Mouse (Mus musculus) hindbrain, embryonic 15.5 days (tissue): Measurements from ENCODE around the gene Kctd15. TPM values are rescaled to one million over a fixed set of nuclear protein-coding genes. Genes with fewer than 3 reads are reported as not detected.

ENCODE experiments used
- ATAC-seq: fragments of 200-750 bp; cut with Nextera tagmentation; 2 replicates; pipeline ENCODE4 v1.8.0; 2017; ENCODE audit warnings: low read depth, moderate number of reproducible peaks, moderate TSS enrichment; ENCODE audit not compliant: low FRiP score
- H3K27ac ChIP-seq: fragments of 300-500 bp; sonication (generic); replicated peaks from 2 replicates; pipeline ENCODE4 v1.5.1; 2015; ENCODE audit warnings: mild to moderate bottlenecking, inconsistent platforms
- H3K27me3 ChIP-seq: fragments of 300-500 bp; sonication (generic); 2 replicates; pipeline ENCODE4 v1.6.1; 2015; ENCODE audit warnings: control low read depth, inconsistent platforms
- H3K36me3 ChIP-seq: fragments of 300-500 bp; sonication (generic); 2 replicates; pipeline ENCODE4 v1.6.1; 2015; ENCODE audit warnings: control low read depth, inconsistent platforms
- H3K4me1 ChIP-seq: fragments of 300-500 bp; sonication (generic); replicated peaks from 2 replicates; pipeline ENCODE4 v1.6.1; 2015; ENCODE audit warnings: control low read depth, inconsistent platforms
- H3K4me2 ChIP-seq: fragments of 300-500 bp; sonication (generic); 2 replicates; pipeline ENCODE4 v1.6.1; 2015; ENCODE audit warnings: moderate library complexity, mild to moderate bottlenecking, inconsistent platforms
- H3K4me3 ChIP-seq: fragments of 300-500 bp; sonication (generic); 2 replicates; pipeline ENCODE4 v1.5.1; 2015; ENCODE audit warnings: mild to moderate bottlenecking, inconsistent platforms
- H3K9ac ChIP-seq: fragments of 300-500 bp; sonication (generic); 2 replicates; pipeline ENCODE4 v1.6.1; 2015; ENCODE audit warnings: inconsistent platforms
- H3K9me3 ChIP-seq: fragments of 300-500 bp; sonication (generic); 2 replicates; pipeline ENCODE4 v1.6.1; 2016; ENCODE audit warnings: control low read depth, inconsistent platforms
- WGBS: fragments of 180-500 bp; shearing (Covaris S2); methylation state at CpG from one replicate; pipeline ENCODE4 v1.1.7; 2015; 5-methylcytosine and 5-hydroxymethylcytosine counted together
- polyA plus RNA-seq: library from polyadenylated mRNA; unstranded; fragments of >200 nt; fragmentation: Nextera tagmentation; extraction: Ambion mirVana; gene quantifications from 2 replicates; pipeline ENCODE4 v1.2.1, GENCODE M21; 2015

The Kctd15 gene
- polyA plus RNA-seq, 1 experiment from 2014 or later: 24.1 TPM

DNA sequence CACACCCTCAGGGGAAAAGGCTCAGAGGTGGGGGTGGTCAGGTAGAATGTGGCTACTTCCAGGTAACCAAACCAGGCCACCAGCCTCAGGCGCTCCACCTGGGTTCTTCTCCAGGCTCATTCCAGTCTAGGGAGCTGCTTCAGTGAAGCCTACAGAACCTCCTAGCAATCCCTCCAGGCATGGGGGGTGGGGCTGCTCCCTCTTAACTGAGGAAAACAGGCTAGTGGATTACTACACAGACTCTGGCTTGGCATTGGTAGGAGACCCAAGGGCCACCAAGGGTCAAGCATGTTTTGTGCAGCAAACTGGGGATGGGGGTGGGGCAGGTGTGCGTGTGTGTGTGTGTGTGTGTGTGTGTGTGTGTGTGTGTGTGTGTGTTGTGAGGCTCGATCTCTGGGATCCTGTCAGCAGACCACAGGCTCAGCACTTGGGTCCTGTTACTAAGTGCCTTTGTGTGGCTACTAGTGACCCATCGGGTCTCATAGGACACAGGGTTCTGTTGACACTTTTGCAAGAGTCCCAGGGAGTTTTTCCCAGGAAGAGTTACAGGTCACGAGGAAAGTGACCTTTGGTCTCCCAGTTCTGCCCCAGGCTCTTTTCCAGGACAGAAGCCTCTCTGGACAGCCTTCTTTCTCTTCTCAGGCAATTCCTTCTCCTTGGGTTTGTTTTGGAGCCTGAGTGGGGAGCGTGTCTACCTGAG is 3.0 kb upstream of the Kctd15 start:
- no peaks in the 10 kb centered on the region for H3K27me3 ChIP-seq
- no peaks in the 10 kb centered on the region for H3K36me3 ChIP-seq
- WGBS: 84% methylated on average over 5 of the region's 6 CpGs
- H3K4me2 ChIP-seq: no peak overlapping the region
- no peak overlapping the region for H3K9ac ChIP-seq
- no peak overlapping the region for H3K27ac ChIP-seq
- no peaks in the 10 kb centered on the region for H3K9me3 ChIP-seq
- peaks cover 14% of the 10 kb centered on the region for H3K4me1 ChIP-seq
- no peak overlapping the region for H3K4me3 ChIP-seq
- ATAC-seq: no peak

DNA sequence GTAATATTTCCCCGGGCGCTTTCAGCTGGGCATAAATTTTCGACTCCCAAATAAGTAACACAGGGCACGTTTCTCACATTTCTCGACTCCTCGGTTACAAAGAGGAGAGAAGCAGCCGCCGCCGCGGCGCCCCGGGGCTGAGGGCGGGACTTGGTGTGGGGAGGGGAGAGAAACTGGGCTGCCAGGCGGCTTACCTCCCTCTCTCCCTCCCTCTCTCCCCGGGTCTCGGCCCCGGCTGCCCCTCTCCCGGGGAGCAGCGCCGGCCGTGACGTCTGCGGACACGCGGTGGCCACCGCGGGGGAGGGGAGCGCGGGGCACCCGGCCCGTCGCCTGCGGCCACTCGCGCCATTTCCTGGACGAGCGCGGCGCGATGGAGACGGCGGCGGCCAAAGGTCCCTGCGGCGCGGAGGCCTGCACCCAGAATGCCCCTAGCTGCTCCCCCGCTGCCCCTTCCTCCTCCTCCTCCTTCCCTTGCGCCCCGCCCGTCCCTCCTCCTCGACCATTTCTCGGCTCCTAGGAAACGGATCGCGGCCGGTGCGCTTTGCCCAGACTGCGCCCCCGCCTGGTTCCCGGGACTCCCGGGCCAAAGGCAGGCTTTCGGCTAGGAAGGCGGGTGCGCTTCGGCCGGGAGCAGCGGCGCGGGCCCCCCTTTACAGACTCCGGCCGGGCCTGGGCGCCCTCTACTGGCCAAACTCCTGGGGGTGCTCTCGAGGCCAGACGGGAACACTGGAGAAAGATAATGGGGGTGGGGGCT is 1.3 kb downstream of the Kctd15 start:
- WGBS: 0% methylated on average over 42 of the region's 74 CpGs
- Histone ChIP-seq H3K9ac (peak overlapping the region; percentile 93), H3K27me3 (no peaks in the 10 kb centered on the region), H3K4me3 (peak overlapping the region; percentile 80), H3K36me3 (no peaks in the 10 kb centered on the region), H3K27ac (peak overlapping the region; percentile 99), H3K9me3 (no peaks in the 10 kb centered on the region), H3K4me2 (peak overlapping the region; percentile 85), H3K4me1 (peaks cover 30% of the 10 kb centered on the region)
- ATAC-seq: peak; percentile 80

DNA sequence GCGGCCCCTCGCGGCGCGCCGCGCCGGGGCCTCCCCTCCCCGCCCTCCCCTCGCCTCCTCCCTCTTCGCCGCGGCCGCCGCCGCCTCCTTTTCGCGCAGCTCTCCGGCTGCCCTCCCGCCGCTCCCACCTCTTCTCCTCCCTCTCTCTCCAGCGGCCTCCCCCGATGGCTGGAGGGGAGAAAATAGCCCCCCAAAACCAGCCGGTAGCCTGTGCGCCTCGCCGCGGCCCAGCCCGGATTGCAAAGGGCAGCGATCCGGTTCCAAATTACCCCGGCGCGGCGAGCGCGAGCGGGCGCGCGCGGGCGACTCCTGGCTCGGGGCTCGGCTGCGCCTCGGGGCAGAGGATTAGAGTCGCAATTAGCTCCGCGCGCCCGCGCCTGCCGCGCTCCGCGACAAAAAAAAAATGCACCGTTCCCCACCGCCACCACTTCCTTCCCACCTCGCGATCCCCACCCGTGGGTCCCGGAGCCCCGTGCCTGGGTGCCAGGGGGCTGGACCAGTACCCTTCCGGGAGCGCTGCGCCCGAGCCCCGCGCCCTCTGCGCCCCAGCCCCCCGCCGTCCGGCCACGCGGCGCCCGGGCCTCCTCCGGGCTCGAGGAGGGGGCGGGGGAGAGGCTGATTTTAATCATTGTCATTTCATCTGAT is 2.0 kb downstream of the Kctd15 start:
- WGBS: under 1% methylated on average over 56 of the region's 81 CpGs
- H3K9me3 ChIP-seq: no peaks in the 10 kb centered on the region
- peaks cover 5% of the 10 kb centered on the region; the same call in 1 of the 2 replicates for H3K36me3 ChIP-seq
- H3K27me3 ChIP-seq: no peaks in the 10 kb centered on the region
- peak overlapping the region; percentile 93 for H3K9ac ChIP-seq
- H3K4me1 ChIP-seq: peaks cover 34% of the 10 kb centered on the region
- peak; percentile 37 for ATAC-seq
- peak overlapping the region; percentile 99 for H3K27ac ChIP-seq
- peak overlapping the region; percentile 85 for H3K4me2 ChIP-seq
- H3K4me3 ChIP-seq: peak overlapping the region; percentile 80

DNA sequence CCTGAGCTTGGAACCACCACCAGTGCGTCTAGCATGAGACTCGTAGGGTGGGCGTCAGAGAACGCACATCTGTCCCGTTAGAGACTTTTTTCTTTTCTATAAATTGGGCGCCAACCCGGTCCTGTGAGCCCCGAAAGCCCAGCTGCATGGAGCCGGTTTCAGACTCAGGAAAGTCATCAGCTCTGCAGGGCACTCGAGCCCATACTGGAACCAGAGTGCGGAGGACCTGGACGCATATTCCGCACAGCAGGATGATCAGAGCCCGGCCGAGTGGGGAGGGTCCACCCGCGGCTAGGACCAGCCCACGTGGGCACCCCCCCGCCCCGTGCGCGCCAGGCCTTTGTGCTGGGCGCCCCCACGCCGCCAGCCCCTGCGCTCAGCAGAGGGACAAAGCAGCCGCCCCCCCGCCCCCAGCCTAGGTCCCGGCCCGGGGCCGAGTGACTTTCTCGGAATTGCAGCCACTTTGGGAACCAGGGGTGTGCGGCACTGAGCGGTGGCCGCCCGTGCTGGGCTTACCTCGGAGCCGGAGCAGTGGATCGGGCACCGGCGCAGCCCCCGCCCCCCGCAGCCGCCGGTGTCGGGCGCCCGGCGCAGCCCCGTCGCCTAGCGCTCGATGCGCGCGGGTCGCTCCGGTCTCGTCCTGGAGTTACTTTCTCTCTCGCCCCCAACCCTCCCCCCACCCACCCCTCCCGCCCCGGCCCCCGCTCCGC is 2.6 kb downstream of the Kctd15 start:
- H3K4me2 ChIP-seq: peak overlapping the region; percentile 85
- H3K27ac ChIP-seq: peak overlapping the region; percentile 99
- peak; percentile 59 for ATAC-seq
- H3K4me3 ChIP-seq: peak overlapping the region; percentile 80
- no peaks in the 10 kb centered on the region for H3K9me3 ChIP-seq
- H3K4me1 ChIP-seq: peaks cover 41% of the 10 kb centered on the region
- 1% methylated on average over 36 of the region's 64 CpGs for WGBS
- peaks cover 8% of the 10 kb centered on the region; the same call in 1 of the 2 replicates for H3K36me3 ChIP-seq
- peak overlapping the region; percentile 93 for H3K9ac ChIP-seq
- no peaks in the 10 kb centered on the region for H3K27me3 ChIP-seq

DNA sequence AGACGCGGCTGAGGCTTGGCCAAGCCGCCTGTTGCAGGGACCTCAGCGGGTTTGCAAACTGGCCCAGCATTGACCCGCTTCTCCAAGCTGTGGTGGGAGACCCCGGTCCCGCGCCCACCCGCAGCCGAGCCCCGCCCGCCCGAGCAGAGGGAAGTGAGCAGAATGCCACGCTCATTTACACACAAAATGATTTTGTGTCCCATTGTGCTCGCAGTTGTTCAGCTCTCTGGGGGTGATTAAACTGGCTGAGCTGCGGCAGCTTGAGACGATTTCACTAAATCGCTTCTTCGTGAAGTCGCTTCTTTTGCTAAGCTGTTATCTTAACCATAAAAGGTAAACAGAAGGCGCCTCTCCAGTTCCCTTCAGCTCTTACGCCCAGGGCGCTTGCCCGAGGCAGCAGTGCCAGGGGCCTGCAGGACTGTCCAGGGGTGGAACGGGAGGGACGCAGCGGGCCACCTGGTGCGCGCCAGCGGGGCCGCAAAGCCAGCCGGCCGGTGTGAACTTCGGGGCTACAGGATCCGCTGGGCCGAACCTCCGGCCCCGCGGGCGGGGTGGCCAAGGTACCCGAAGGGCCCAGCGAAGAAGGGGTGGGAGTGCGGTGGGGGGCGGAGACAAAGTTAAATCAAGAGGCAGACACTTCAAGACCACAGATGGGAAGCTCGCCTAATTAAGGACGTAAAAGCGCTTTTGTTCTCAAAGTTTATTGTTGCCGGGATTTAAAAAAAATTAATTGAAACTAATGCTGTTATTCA is 3.6 kb downstream of the Kctd15 start:
- no peaks in the 10 kb centered on the region for H3K27me3 ChIP-seq
- peak overlapping the region; percentile 99 for H3K27ac ChIP-seq
- peak overlapping the region; percentile 93 for H3K9ac ChIP-seq
- H3K9me3 ChIP-seq: no peaks in the 10 kb centered on the region
- ATAC-seq: no peak
- H3K4me1 ChIP-seq: peaks cover 41% of the 10 kb centered on the region
- peak overlapping the region; percentile 80 for H3K4me3 ChIP-seq
- peak overlapping the region; percentile 85 for H3K4me2 ChIP-seq
- WGBS: under 1% methylated on average over 48 of the region's 48 CpGs
- peaks cover 8% of the 10 kb centered on the region for H3K36me3 ChIP-seq

DNA sequence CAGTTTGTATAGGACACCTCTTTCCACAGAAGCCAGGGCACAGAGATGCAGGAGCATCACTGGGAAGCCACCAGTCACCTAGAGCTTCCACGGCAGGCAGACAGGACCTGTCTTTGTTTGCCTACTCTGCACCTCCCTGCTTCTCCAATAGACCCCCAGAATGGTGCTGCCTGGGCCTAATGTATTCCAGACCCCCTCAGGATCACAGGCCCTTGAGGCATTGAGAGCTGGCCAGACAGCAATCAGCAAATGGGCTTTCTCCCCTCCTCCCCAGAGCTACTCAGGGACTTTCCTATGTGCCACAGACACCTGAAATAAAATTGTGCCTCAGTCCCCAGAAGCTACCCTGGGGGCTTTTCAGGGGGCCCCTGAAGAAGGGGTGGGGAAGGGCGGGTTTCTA is 5.2 kb downstream of the Kctd15 start:
- Histone ChIP-seq H3K9ac (no peak overlapping the region; the same call in 1 of the 2 replicates), H3K36me3 (peaks cover 8% of the 10 kb centered on the region), H3K9me3 (no peaks in the 10 kb centered on the region), H3K27ac (peak overlapping the region; percentile 39; the same call in 1 of the 2 replicates), H3K4me3 (peak overlapping the region; percentile 80), H3K4me1 (peaks cover 41% of the 10 kb centered on the region), H3K27me3 (no peaks in the 10 kb centered on the region), H3K4me2 (peak overlapping the region; percentile 85)
- 29% methylated on average over 2 of the region's 2 CpGs for WGBS
- no peak for ATAC-seq

DNA sequence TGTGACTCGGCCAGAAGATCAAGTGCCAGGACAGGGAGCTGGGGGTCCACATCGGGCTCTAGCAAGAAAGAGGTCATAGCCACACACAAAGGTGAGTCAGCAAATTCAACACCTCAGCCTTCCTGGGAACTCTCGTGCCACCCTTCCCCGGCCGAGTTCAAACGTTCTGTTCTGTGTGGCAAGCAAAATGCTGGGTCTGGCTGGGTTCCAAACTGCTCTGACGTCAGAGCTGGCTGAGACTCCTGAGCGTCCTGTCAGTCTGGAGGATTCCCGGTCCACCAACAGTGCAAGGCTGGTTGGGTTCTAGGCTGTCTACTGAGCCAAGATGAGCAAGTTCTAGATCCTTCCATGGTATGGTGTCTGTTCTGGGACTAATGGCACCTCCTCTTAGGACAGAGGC is 9.5 kb downstream of the Kctd15 start:
- Histone ChIP-seq H3K36me3 (peaks cover 13% of the 10 kb centered on the region), H3K9ac (no peak overlapping the region), H3K4me3 (no peak overlapping the region), H3K9me3 (no peaks in the 10 kb centered on the region), H3K4me1 (peaks cover 38% of the 10 kb centered on the region), H3K4me2 (no peak overlapping the region), H3K27ac (no peak overlapping the region), H3K27me3 (no peaks in the 10 kb centered on the region)
- no peak for ATAC-seq
- 58% methylated on average over 9 of the region's 9 CpGs for WGBS

DNA sequence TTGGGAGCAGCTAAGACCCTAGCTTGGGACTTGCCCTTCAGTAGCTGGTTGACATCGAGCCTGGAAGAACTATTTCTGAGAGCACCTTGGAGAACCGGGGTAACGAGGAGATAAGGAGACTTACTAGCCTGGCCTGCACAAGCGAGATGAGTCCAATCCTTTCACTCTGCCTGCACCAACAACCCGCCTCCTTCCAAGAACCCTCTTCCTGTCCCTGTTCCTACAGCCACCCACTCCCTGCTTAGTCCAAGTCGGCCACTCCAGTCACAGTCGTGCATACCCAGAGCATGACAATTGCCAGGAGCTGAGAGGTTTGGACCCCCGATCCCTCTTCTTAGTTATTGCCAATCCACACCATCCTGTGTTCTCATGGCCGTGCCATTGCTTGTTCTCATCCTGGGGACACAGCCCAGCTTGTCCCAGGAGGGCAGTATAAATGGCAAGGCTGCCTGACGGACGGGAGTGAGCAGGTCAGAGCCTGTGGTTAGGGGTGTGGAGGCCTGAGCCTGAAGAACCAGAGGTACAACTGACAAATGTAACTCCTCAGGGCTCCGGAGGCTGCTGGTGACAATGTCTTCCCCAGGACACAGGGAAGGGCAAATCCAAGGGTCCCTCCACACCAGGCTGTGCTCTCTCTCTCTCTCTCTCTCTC is 10.3 kb downstream of the Kctd15 start:
- ATAC-seq: no peak
- Histone ChIP-seq H3K27ac (no peak overlapping the region), H3K36me3 (peaks cover 14% of the 10 kb centered on the region), H3K4me1 (peaks cover 30% of the 10 kb centered on the region), H3K9ac (no peak overlapping the region), H3K4me3 (no peak overlapping the region), H3K4me2 (no peak overlapping the region), H3K9me3 (no peaks in the 10 kb centered on the region), H3K27me3 (no peaks in the 10 kb centered on the region)
- 84% methylated on average over 12 of the region's 12 CpGs for WGBS

DNA sequence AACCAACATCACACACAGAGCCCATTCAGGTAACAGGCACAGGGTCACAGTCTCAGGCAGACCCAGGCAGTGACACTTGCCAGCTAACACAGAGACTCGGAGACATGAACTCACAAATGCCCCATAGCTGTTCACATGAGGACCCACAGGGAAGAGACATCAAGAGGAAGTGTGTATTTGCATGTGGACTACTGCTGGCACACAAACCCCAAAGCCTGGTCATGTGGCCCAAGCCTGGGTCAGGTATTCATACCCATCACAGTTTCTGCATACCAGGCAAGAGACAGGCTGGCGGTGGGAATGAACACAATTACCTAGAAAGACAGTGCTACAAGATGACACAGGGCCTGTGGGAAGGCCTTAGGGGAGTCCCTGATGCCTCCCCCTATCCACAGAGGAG is 10.9 kb downstream of the Kctd15 start:
- Histone ChIP-seq H3K9me3 (no peaks in the 10 kb centered on the region), H3K27ac (no peak overlapping the region), H3K27me3 (no peaks in the 10 kb centered on the region), H3K4me2 (no peak overlapping the region), H3K4me1 (peaks cover 27% of the 10 kb centered on the region), H3K36me3 (peaks cover 19% of the 10 kb centered on the region), H3K9ac (no peak overlapping the region), H3K4me3 (no peak overlapping the region)
- ATAC-seq: no peak
- 86% methylated on average over 2 of the region's 2 CpGs for WGBS

DNA sequence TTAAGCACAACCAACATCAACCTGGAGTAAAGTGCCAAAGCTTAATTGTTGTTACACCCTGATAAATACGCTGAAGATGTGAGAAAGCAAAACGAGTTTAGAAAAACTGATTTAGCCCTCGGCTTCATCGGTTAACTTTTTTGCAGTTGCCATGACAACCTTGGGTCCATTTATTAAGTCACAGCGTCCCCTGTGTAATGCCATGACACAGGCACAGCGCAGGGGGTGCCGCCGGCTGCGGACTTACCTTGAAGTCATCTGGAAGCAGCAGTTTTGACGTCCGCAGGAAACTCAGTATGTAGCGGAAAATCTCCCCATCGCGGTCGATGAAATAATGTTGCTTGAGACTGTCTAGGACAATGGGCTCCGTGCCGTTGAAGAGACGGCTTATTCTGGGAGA is 11.9 kb downstream of the Kctd15 start:
- peaks cover 18% of the 10 kb centered on the region for H3K36me3 ChIP-seq
- H3K4me1 ChIP-seq: peaks cover 21% of the 10 kb centered on the region
- H3K27me3 ChIP-seq: no peaks in the 10 kb centered on the region
- WGBS: 50% methylated on average over 18 of the region's 18 CpGs
- no peak for ATAC-seq
- no peak overlapping the region for H3K9ac ChIP-seq
- H3K4me3 ChIP-seq: no peak overlapping the region
- H3K4me2 ChIP-seq: no peak overlapping the region
- no peak overlapping the region for H3K27ac ChIP-seq
- H3K9me3 ChIP-seq: no peaks in the 10 kb centered on the region

DNA sequence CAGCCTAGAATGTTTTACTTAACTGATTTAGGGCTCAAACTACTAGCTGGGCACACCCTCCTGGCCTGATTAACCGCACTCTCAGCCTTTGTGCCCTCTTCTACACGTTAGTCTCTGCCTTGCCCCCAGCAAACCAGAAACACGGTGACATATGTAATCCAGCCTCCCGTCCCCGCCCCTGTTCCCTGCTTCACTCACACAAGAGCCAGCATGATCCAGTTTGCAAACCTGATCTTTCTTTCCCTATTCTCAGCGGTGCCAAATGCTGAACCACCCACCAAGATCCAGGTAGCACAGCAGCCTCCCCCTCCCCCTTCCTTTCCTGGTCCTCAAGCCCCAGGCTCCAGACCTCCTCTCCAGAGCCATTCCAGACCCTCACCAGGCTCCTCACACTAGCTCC is 13.2 kb downstream of the Kctd15 start:
- Histone ChIP-seq H3K36me3 (peaks cover 24% of the 10 kb centered on the region), H3K4me1 (peaks cover 14% of the 10 kb centered on the region), H3K4me2 (no peak overlapping the region), H3K27me3 (no peaks in the 10 kb centered on the region), H3K9ac (no peak overlapping the region), H3K9me3 (no peaks in the 10 kb centered on the region), H3K4me3 (no peak overlapping the region), H3K27ac (no peak overlapping the region)
- WGBS: 86% methylated on average over 6 of the region's 6 CpGs
- no peak for ATAC-seq
